Mouse (Mus musculus) heart, postnatal 10 days (tissue): ENCODE data around the gene Emp3. TPM values are rescaled to one million over a fixed set of nuclear protein-coding genes. Genes with fewer than 3 reads are reported as not detected.
"Not testable (repeated sequence)": the region's sequence is repeated elsewhere in the genome, so short reads cannot be mapped to it uniquely, and the experiment has no call there.

Experiments used
- DNase-seq, 2 experiments: peaks; one replicate each; pipeline ENCODE4 v3.0.0; 2021
- intact Hi-C: fragments of 180-260 bp; cut with DNase I; formaldehyde crosslinking; loops from one replicate; pipeline ENCODE4 v1.15.1; 2025
- total RNA-seq, 2 experiments: library from RNA; stranded (reverse); gene quantifications; 2 replicates each; pipeline ENCODE4 v1.2.3; 2021

Gene Emp3
- 10 to 100 TPM; 37.0 to 44.5 TPM for total RNA-seq

GRCm38 (mm10) chr7:45921242-45921621 is at the start of gene Emp3:
Gene Emp3 (minus strand): TSS chr7:45921404.
- intact Hi-C loops: loop anchor here (5.0 kb wide), 2 partner anchors 204 to 1619 kb away; partner anchors contain the start of genes Rpl18 and Sphk2

DNA sequence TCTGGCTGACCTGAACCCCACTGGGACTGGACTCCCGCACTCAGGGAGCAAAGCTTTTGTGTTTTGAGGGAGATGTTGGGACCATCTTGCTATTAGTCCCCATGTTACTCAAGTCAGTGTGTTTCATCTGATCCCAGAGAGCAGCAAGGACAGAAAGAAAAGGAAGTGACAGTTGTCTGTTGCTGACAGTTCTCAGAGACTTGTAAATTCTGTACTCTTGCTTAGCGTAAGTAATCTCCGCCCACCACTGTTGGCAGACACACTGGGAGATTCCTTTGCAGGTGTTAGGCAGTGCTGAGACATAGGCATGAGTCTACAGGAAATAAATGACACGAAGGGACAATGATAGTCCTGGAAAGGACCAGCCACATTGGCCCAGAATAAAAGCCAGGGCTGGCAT is 35.4 kb upstream of the Emp3 start:
- DNase-seq: no peak
- intact Hi-C loops: no loop called here

More at GRCm38 (mm10) chr7:45921242-45921621, at the start of gene Emp3:
- peak; percentile 68 for DNase-seq

DNA sequence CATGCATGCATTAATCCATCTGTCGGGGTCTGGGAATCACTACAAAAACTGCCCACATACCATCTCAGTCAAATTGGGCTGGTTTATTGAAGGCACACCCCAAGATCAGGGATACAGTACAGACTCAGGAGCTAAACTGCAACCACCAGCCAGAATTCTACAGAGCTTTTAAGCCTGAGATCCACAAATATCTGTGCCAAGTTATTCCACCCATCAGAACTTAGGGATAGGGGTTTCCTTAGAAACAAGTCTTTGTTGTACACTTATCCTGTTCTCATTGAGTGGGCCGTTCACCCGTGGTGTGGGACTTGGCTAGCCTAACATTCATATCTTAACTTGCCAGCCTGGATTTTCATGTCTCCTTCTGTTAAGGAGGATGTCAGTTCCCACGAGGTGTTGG is 27.9 kb upstream of the Emp3 start:
- intact Hi-C loops: no loop called here
- DNase-seq: no peak

DNA sequence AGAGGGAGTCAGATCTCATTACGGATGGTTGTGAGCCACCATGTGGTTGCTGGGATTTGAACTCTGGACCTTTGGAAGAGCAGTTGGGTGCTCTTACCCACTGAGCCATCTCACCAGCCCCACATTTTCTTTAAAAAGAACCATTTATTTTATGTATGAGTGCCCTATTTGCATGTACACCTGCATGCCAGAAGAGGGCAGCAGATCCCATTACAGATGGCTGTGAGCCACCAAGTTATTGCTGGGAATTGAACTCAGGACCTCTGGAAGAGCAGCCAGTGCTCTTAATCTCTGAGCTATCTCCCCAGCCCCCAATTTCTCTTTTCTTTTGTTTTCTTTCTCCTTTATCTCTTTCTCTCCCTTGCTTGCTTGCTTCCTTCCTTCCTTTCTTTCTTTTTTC is 22.1 kb upstream of the Emp3 start:
- intact Hi-C loops: loop anchor here (1.0 kb wide), 1 partner anchor 66 kb away; no protein-coding TSS in a partner anchor
- DNase-seq: peak in 1 of 2 experiments; percentile 27

DNA sequence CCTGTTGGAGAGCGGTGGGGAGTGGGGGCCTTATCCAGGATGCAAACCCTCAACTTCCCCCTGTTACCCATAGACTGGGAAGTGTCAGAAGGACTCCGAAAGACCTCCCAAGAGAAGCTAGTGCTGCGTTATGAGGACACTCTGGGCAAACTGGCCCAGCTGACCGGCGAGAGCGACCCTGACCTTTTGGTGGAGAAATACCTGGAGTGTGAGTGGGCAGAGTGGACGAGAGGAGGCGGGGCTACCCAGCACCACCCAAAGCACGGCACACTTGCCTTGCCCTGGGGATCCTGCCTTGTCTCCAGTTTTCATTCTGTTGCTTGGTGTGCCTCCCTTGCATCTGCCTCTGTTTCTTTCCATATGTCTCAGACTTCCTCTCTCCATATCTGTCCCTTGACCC is 20.8 kb upstream of the Emp3 start:
- intact Hi-C loops: no loop called here

GRCm38 (mm10) chr7:45939836-45940235 is 18.6 kb upstream of the Emp3 start:
- intact Hi-C loops: no loop called here
- no peak for DNase-seq

More for the DNA sequence above, 20.8 kb upstream of the Emp3 start:
- no peak for DNase-seq

- DNase-seq: peak; percentile 67 to 80
- intact Hi-C loops: loop anchor here (1.0 to 2.0 kb wide), 3 partner anchors 63 to 196 kb away; partner anchors contain the start of gene Kdelr1
These were observed 13.9 kb upstream of the Emp3 start for GRCm38 (mm10) chr7:45935114-45935513.

DNA sequence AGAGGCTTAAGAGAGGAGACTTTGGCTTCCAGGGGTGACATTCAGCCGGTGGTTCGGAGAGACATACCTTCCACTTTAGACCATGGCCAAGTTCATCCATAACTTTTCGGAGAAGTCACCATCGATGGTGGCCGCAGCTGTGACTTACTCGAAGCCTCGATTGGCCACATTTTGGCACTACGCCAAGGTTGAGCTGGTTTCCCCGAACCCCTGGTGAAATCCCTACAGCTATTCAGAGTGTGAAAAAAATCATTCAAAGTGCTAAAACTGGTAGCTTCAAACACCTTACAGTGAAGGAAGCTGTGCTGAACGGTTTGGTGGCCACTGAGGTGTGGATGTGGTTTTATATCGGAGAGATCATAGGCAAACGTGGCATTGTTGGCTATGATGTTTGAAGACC is 12.6 kb upstream of the Emp3 start:
- DNase-seq: not testable (repeated sequence)
- intact Hi-C loops: loop anchor here (2.0 kb wide), 1 partner anchor 133 kb away; no protein-coding TSS in a partner anchor

- no peak for DNase-seq
- intact Hi-C loops: no loop called here
These were observed 8.5 kb upstream of the Emp3 start for GRCm38 (mm10) chr7:45929688-45930087.

DNA sequence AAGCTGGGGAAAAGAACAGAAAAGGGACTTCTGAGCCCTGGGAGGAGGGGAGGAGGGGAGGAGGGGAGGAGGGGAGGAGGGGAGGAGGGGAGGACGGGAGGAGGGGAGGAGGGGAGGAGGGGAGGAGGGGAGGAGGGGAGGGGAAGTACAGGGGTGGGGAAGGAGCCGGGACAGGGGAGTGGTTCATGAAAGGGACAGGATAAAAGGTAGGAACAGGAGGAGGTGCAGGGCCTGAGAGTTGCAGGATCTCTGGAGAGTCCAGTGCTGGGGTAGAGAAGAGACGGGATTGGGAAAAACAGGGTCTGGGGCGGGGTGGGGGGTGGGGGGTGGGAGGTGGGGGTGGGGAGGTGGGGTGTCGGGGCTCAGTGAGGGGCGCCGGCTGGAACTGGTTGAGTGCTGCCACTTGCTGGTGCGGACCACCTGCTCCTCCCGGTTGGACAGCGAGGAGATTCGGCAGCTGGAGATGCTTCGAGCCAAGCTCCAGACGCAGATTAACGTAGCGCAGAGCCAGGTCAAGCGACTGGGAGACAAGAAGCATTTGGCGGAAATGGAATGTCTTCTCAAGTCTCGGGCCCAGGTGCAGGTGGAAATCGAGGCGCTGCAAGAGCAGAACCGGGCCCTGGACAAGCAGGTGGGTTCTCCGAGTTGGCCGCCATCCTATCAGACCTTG is 7.6 kb upstream of the Emp3 start:
- peak in 1 of 2 experiments; percentile 15 for DNase-seq
- intact Hi-C loops: no loop called here

GRCm38 (mm10) chr7:45924429-45924816 is 3.2 kb upstream of the Emp3 start:
- DNase-seq: no peak
- intact Hi-C loops: loop anchor here (2.0 to 5.0 kb wide), 3 partner anchors 52 to 1622 kb away; partner anchors contain the start of genes Kdelr1, Rpl18 and Sphk2

DNA sequence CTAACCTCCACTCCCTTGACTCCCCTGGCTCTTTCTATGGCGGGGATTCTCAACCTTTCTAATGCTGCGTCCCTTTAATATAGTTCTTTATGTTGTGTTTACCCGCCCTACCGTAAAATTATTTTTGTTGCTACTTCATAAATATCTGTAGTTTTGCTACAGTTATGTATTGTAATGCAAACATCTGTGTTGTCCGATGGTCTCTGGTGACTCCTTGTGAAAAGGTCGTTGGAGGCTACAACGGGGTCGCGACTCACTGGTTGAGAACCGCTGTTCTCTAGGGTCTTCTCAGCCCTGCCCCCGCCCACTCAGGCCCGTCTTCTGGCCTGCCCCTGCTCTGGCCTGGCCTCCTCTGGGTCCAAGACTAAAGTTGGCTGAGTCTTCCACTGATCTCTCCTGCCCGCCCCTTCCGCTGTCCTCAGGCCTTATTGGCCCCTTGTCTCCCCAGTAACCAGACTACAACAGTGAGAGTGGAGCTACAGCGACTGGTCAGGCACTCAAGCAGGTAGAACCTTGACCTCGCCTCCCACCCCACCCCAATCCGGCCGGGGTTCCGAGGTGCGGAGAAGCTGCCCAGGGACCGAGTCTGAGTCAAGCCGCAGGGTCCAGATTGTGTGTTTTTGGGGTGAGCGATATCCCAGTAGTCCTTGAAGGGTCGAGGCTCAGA is 2.7 kb upstream of the Emp3 start, which contains the start of gene Ccdc114:
TSS of gene Ccdc114 (plus strand) at position 311 of the 667 bp plus-strand sequence.
- DNase-seq: peak; percentile 87 to 89
- intact Hi-C loops: loop anchor here (2.0 to 5.0 kb wide), 3 partner anchors 51 to 1622 kb away; partner anchors contain the start of genes Kdelr1, Rpl18 and Sphk2

DNA sequence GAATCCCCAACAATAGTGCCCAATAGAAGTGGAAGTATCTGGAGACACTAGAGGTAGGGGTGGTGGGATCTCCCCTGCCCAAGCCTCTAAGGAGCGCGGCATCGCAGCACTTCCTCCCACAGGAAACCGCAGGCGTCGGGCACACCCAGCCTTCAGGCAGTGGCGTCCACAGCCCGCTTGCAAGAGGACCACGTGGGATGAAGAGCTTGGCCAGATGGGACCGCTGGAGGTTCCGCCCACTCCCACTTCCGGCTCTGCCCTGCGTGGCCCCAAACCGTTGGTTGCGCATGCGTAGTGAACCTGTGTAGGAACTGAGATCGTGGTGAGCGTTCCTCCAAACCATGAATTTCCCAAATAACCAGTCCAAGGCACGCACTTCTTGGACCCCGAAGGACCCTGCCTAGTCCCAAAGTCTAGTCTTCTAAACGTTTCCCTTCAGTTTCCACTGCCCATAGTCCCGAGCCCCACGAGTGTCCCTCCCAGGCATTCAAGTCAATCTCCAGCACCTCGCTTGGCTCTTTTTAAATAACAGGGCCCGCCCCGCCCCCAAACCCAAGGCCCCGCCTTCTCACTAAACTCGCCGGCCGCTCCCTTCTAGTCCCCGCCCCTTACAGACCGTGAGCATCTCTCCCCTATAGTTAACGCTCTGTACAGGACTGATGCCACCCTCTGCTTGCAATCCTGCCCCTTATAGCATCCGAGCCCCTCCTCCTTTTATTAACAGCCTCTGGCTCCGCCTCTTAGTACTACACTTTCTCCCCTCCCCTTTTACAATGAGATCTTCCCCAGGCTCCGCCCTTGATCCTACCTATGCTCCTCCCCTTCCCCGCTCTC is 1.9 kb upstream of the Emp3 start:
- DNase-seq: peak; percentile 96 to 97
- intact Hi-C loops: loop anchor here (5.0 kb wide), 2 partner anchors 206 to 1621 kb away; partner anchors contain the start of genes Rpl18 and Sphk2

- intact Hi-C loops: loop anchor here (5.0 kb wide), 2 partner anchors 205 to 1620 kb away; partner anchors contain the start of genes Rpl18 and Sphk2
- peak; percentile 15 to 25 for DNase-seq
These were observed 871 bp upstream of the Emp3 start for GRCm38 (mm10) chr7:45921950-45922600.

- intact Hi-C loops: loop anchor here (1.0 to 5.0 kb wide), 3 partner anchors 23 to 1618 kb away; partner anchors contain the start of genes Rpl18 and Sphk2
- DNase-seq: peak; percentile 44 to 50
These were observed 492 bp downstream of the Emp3 start for GRCm38 (mm10) chr7:45920583-45921241.

DNA sequence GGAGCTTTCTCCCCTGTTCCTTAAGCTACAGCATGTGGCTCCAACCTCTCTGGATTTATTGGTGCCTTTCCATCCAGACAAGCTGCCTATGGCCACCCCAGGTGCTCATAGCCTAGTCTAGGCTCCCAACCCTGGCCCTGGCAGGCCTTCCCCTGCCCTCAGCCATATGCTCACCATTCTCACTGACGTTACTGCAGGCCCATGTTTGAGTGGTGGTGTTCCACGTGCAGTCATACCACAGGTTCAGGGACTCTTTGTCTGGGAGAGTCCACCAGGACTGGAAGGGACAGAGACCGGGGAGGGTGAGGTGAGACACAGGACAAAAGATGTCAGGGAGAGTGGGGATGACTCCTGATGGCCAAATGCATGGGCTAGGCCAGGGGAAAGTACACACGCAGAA is 1.4 kb downstream of the Emp3 start:
- no peak for DNase-seq
- intact Hi-C loops: loop anchor here (1.0 to 5.0 kb wide), 3 partner anchors 22 to 1617 kb away; partner anchors contain the start of genes Rpl18 and Sphk2

DNA sequence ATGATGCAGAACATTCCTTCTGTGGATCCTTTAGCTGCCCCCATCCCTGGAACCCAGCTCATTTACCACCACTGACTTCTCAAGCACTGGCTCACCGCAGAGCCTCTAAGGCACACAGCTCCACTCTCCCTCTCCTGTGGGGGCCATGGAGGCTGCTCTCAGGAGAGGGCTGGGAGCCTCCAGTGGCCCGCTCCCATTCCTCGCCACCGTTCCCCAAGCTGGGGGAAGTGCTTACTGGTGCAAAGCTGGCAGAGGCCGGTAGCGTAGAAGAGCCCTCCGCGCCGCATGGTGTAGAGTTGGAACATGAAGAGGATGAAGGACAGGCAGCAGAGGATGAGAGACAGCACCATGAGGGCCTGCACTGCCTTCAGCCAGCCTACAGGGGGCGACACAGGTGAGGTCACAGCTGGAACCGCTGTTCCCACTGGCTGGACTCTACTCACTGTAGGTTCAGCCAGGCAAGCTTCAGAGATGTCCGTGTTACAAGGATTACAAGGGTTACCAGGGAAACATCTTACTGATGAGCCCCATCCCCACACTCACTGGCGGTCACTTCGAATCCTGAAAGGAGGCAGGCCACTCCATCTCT is 2.0 kb downstream of the Emp3 start:
- intact Hi-C loops: no loop called here
- peak in 1 of 2 experiments; percentile 41 for DNase-seq

- intact Hi-C loops: no loop called here
- no peak for DNase-seq
These were observed 3.3 kb downstream of the Emp3 start for GRCm38 (mm10) chr7:45917926-45918325.
